Mouse (Mus musculus): ENCODE results near the gene Baz2b. TPM values are rescaled to one million over a fixed set of nuclear protein-coding genes. Genes with fewer than 3 reads are reported as not detected.

Gene Baz2b
- polyA plus RNA-seq, 1 experiment from 2014 or later, result 70.5 TPM

DNA sequence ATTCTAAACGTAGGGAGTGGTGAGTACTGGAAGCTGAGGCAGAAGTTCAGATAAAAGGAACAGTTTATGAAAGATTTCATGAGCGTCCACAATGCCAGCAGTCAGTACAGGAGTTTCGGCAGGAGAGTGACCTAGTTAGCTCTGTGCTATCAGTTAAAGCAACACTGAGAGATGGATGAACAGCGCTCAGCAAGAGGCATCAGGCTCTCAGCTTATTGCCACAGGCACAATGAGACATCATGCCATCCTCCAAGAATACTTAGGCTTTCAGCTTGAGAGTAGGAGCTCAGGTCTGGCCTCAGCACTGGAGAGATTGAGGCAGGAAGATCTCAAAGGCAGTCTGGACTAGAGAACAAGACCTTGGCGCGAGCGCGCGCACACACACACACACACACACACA is 160.3 kb downstream of the Baz2b start:
- no peak overlapping the region for H3K27ac ChIP-seq
- DNase-seq (ENCODE audit: low spot score), result no peak
- WGBS, result 95% methylated on average over 9 of the region's 9 CpGs
- no peaks in the 10 kb centered on the region for H3K9me3 ChIP-seq
- H3K4me1 ChIP-seq (replicated peaks), result peaks cover 10% of the 10 kb centered on the region
- H3K4me3 ChIP-seq, result no peak overlapping the region
- H3K36me3 ChIP-seq, result 0 out of 2 replicates have a peak, but pooled peaks cover 12% of the 10 kb centered on the region
- no peaks in the 10 kb centered on the region for H3K27me3 ChIP-seq (ENCODE audit: insufficient read depth, poor library complexity, severe bottlenecking)

DNA sequence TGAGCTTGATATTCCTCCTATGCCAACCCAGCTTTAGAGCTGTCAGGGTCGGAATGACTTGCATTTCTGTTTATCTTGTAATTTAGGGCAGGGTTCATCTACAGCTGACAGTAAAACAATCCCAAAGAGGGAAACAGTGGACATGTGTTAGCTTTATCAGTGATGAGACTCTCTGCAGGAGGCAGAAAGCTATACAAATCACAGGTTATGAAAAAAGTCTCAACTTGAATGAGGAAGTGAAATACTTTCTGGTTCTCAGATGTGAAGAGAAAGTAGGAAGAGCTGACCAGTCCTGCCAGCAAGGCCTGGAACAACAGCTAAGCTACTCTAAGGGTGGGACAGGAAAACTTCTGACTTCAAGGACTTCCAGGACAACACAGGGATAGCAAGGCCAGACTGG is 163.6 kb downstream of the Baz2b start:
- 78% methylated on average over 1 of the region's 1 CpGs for WGBS
- H3K36me3 ChIP-seq, result 0 out of 2 replicates have a peak, but pooled peaks cover 12% of the 10 kb centered on the region
- H3K27me3 ChIP-seq (ENCODE audit: insufficient read depth, poor library complexity, severe bottlenecking), result no peaks in the 10 kb centered on the region
- H3K4me3 ChIP-seq, result no peak overlapping the region
- no peaks in the 10 kb centered on the region for H3K9me3 ChIP-seq
- peaks cover 5% of the 10 kb centered on the region for H3K4me1 ChIP-seq (replicated peaks)
- no peak for DNase-seq (ENCODE audit: low spot score)
- H3K27ac ChIP-seq, result no peak overlapping the region

DNA sequence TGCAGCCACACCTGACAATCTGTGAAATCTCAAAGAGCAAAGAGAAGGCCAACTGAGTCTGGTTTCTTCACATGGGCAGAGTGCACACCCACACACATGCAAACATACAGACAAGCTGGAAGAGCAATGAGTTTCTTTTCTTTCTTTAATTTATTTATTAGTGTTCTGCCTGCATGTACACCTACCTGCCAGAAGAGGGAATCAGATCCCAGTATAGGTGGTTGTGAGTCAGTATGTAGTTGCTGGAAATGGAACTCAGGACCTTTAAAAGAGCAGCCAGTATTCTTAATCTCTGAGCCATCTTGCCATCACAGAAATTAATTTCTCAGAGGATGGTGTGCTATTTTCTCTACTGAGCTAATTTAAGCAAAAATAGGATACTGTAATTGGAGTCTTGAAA is 164.7 kb downstream of the Baz2b start:
- Histone ChIP-seq H3K27me3 (ENCODE audit: insufficient read depth, poor library complexity, severe bottlenecking) (no peaks in the 10 kb centered on the region), H3K9me3 (no peaks in the 10 kb centered on the region), H3K27ac (no peak overlapping the region), H3K4me1 (replicated peaks) (peaks cover 5% of the 10 kb centered on the region), H3K4me3 (no peak overlapping the region), H3K36me3 (0 out of 2 replicates have a peak, but pooled peaks cover 12% of the 10 kb centered on the region)
- DNase-seq (ENCODE audit: low spot score), result no peak

DNA sequence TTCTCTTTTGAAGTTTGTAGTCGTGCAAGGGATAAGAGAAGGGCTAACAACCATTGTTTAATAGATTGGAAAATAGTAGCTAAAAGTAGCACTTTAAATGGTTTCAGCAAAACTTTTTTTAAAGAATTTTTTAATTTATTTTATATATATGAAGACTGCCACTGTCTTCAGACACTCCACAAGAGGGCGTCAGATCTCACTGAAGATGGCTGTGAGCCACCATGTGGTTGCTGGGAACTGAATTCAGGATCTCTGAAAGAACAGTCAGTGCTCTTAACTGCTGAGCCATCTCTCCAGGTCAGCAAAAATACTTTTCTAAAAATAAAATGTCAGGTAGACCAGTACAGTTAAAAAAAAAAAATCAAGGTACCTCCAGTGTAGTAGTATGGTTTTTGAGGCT is 165.1 kb downstream of the Baz2b start:
- Histone ChIP-seq H3K9me3 (no peaks in the 10 kb centered on the region), H3K4me3 (no peak overlapping the region), H3K27me3 (ENCODE audit: insufficient read depth, poor library complexity, severe bottlenecking) (no peaks in the 10 kb centered on the region), H3K4me1 (replicated peaks) (peaks cover 5% of the 10 kb centered on the region), H3K27ac (no peak overlapping the region), H3K36me3 (0 out of 2 replicates have a peak, but pooled peaks cover 12% of the 10 kb centered on the region)
- WGBS, result 71% methylated on average over 2 of the region's 2 CpGs
- DNase-seq (ENCODE audit: low spot score), result no peak

DNA sequence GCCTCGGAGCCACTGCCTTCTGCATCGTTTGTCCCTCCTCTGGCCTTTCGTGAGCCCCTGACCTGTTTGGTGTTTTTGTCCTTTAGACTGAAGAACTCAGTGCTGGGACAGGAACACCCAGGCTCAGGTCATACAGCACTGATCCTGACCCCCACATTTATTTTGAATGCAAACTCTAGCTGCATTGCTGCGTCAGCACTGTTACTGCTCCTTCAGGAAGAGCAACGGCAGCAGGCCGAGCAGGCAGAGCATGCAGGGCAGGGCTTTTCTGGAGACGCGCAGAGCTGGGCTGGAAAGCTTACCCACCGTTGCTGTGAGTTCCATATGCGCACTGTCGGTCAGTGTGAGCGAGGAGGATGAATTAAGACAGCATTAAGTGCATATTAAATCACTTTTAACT is 166.9 kb downstream of the Baz2b start:
- H3K4me3 ChIP-seq, result no peak overlapping the region
- no peak for DNase-seq (ENCODE audit: low spot score)
- 75% methylated on average over 12 of the region's 12 CpGs for WGBS

DNA sequence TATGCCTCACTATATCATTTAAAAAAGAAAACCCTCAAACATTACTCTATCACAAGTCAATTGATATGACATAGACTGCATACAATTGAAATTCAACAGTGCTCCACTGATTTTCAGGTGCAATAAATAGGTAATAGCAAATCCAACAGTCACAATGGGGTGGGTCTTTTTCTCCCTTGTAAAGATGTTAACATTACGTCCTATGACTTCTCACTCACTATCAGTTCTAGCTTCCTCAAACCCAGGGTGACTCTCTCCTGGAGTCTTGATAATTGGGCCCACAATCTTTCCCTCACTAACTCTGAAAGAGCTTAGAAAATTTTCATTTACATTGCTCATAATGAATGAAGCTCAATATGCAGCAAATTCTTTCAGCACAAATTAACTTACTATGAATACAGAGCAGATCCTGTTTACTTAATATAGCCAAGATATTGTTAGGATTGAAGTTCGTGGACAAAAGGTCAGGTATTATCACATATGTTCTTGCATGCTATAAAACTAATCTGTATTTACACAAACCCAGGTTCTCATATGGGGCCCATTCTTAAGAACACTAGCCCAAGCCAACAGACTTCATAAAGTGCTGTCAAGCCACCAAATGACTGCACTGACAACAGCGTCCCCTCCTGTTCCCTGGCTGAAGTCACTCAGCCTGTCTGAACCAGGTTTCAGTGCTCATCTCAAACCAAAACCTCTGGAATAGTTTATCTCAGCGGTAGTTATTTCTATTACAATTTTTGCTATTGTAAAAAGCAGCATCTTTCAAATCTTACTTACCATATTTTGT is 168.0 kb downstream of the Baz2b start:
- 90% methylated on average over 4 of the region's 4 CpGs for WGBS
- H3K9me3 ChIP-seq, result no peaks in the 10 kb centered on the region

More for the DNA sequence above, 166.9 kb downstream of the Baz2b start:
- Histone ChIP-seq H3K36me3 (0 out of 2 replicates have a peak, but pooled peaks cover 4% of the 10 kb centered on the region), H3K4me1 (replicated peaks) (peaks cover 14% of the 10 kb centered on the region), H3K27ac (no peak overlapping the region; the same call in 1 of the 2 replicates), H3K9me3 (no peaks in the 10 kb centered on the region), H3K27me3 (ENCODE audit: insufficient read depth, poor library complexity, severe bottlenecking) (no peaks in the 10 kb centered on the region)

DNA sequence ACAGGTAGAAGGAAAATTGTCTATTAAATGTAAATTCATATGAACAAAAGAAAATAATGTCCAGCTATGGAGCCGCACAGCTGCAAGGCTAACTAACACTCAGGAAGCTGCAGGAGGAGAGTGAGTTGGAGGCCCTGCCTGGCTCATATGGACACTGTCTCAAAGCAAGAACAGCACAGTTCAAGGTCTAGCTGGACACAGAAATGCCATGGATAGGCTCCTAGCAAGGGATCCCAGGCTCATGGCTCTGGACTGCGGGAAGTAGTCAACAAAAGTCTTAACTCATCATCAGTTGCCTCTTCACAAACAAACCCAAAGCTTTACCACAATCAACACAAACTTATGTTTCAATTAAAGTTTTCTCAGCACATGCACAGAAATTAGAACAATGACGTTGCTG is 169.5 kb downstream of the Baz2b start:
- H3K4me1 ChIP-seq (replicated peaks), result peaks cover 28% of the 10 kb centered on the region

More for the DNA sequence above, 168.0 kb downstream of the Baz2b start:
- Histone ChIP-seq H3K4me3 (no peak overlapping the region), H3K27ac (no peak overlapping the region), H3K4me1 (replicated peaks) (peaks cover 24% of the 10 kb centered on the region), H3K36me3 (0 out of 2 replicates have a peak, but pooled peaks cover 4% of the 10 kb centered on the region), H3K27me3 (ENCODE audit: insufficient read depth, poor library complexity, severe bottlenecking) (no peaks in the 10 kb centered on the region)
- DNase-seq (ENCODE audit: low spot score), result no peak

DNA sequence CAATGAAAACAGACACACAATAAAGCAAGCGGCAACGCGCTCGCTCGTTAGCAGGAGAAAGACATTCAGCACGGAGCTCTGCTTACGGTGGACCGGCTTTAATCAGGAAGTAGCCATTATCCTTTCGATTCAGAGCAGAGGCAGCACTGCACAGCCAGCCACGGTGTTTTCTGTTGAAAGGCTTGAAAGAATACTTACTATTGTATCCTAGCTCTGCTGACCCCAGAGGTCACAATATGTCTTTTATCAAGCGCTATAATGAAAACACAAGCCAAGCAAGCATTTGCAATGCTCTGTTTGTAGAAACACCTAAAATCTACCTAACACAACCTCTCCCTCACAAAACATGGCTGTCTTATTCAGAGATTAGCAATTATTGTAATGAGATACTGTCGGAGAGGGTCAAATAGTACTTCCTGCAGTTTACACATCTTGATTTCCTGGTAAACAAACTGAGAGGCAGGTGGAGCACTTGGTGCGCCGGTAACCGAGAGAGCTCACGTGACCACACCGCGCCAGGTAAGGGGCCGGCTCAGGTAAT is 172.6 kb downstream of the Baz2b start:
- Histone ChIP-seq H3K9me3 (no peaks in the 10 kb centered on the region), H3K36me3 (peaks cover 8% of the 10 kb centered on the region), H3K27ac (peak overlapping the region; percentile 50), H3K27me3 (ENCODE audit: insufficient read depth, poor library complexity, severe bottlenecking) (no peaks in the 10 kb centered on the region), H3K4me3 (peak overlapping the region; percentile 42), H3K4me1 (replicated peaks) (peaks cover 23% of the 10 kb centered on the region)
- peak; percentile 29 for DNase-seq (ENCODE audit: low spot score)
- 6% methylated on average over 19 of the region's 19 CpGs for WGBS

More for the DNA sequence above, 169.5 kb downstream of the Baz2b start:
- no peak for DNase-seq (ENCODE audit: low spot score)
- Histone ChIP-seq H3K4me3 (no peak overlapping the region), H3K27ac (no peak overlapping the region), H3K27me3 (ENCODE audit: insufficient read depth, poor library complexity, severe bottlenecking) (no peaks in the 10 kb centered on the region), H3K9me3 (no peaks in the 10 kb centered on the region), H3K36me3 (0 out of 2 replicates have a peak, but pooled peaks cover 4% of the 10 kb centered on the region)
- WGBS, result 94% methylated on average over 3 of the region's 3 CpGs

DNA sequence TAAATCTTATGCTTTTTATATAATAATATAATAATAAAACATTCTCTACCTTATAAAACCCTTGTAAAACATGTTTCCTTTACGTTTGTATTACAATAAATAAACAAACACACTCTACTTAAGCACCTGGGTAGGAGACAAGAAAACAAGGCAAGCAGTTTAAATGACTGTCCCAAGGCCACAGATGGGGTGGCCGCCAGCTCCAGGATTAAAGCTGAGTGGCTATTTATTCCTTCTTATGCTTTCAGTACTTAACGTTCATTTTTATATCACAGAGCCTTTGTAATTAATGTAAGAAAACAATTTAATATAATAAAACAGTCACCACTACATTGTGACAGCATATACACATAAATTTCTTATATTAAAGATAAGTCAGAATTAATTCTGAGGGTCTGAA is 173.3 kb downstream of the Baz2b start:
- H3K4me1 ChIP-seq (replicated peaks), result peaks cover 23% of the 10 kb centered on the region
- H3K27me3 ChIP-seq (ENCODE audit: insufficient read depth, poor library complexity, severe bottlenecking), result no peaks in the 10 kb centered on the region
- H3K4me3 ChIP-seq, result no peak overlapping the region
- DNase-seq (ENCODE audit: low spot score), result no peak
- peaks cover 8% of the 10 kb centered on the region for H3K36me3 ChIP-seq
- no peaks in the 10 kb centered on the region for H3K9me3 ChIP-seq
- WGBS, result 69% methylated on average over 3 of the region's 3 CpGs
- no peak overlapping the region for H3K27ac ChIP-seq

DNA sequence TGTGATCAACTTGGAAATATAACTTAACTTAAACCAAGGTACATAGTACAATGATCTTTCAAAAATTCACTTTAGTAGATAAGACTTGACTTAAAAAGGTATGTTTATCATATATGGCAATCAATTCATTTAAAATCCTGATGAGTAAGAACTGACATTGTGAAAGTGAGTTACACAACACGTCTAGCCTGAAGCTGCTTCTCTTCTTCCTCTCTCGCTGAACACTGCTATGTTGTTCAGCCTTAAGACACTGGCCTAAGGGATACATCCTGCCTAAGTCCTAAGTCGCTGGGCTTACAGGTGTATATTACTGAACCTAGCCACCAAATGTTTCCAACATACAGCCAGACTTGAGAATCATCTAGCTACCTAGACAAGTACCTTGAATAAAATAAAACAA is 178.6 kb downstream of the Baz2b start:
- H3K9me3 ChIP-seq, result no peaks in the 10 kb centered on the region
- 0 out of 2 replicates have a peak, but pooled peaks cover 5% of the 10 kb centered on the region for H3K4me1 ChIP-seq (replicated peaks)
- no peak overlapping the region for H3K4me3 ChIP-seq
- no peak overlapping the region for H3K27ac ChIP-seq
- H3K36me3 ChIP-seq, result peaks cover 25% of the 10 kb centered on the region
- 92% methylated on average over 3 of the region's 3 CpGs for WGBS
- DNase-seq (ENCODE audit: low spot score), result no peak
- H3K27me3 ChIP-seq (ENCODE audit: insufficient read depth, poor library complexity, severe bottlenecking), result no peaks in the 10 kb centered on the region

DNA sequence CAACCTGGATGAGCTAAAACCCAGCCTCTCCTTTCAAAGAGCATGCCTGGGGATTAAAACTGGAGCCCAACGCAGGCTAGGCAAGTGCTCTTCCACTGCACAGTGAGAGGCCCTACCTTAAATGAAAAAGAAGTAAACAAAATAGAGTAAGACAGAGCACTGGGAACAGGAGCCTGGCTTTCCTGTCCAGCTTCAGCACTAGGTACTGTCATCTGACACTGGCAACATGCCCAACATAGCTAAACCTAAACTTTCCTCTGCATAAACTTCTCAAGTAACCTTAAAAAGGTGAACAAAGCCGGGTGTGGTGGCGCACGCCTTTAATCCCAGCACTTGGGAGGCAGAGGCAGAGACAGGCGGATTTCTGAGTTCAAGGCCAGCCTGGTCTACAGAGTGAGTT is 180.6 kb downstream of the Baz2b start:
- no peaks in the 10 kb centered on the region for H3K27me3 ChIP-seq (ENCODE audit: insufficient read depth, poor library complexity, severe bottlenecking)
- peaks cover 28% of the 10 kb centered on the region for H3K36me3 ChIP-seq
- no peak overlapping the region for H3K27ac ChIP-seq
- DNase-seq (ENCODE audit: low spot score), result no peak
- H3K9me3 ChIP-seq, result no peaks in the 10 kb centered on the region
- H3K4me3 ChIP-seq, result no peak overlapping the region
- H3K4me1 ChIP-seq (replicated peaks), result 0 out of 2 replicates have a peak, but pooled peaks cover 5% of the 10 kb centered on the region
- 95% methylated on average over 5 of the region's 5 CpGs for WGBS

DNA sequence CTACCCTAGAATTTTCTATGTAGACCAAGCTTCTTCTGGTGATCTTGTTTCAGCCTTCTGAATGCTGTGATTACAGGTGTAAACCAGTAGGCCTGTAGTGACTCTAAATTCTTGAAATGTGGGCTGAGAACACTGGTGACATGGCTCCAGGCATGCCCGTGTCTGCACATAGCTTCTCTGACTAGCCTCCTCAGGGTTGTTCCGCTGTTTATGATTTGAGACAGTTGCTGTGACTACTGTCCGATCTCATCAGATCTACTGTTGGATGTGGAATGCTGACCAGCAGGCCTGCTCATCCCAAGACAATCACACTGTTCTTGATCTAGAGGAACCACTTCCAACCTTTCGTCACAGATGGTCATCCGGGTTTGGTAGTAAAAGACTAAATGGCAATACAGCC is 182.5 kb downstream of the Baz2b start:
- Histone ChIP-seq H3K36me3 (peaks cover 22% of the 10 kb centered on the region), H3K4me3 (no peak overlapping the region), H3K27ac (no peak overlapping the region), H3K9me3 (no peaks in the 10 kb centered on the region), H3K4me1 (replicated peaks) (0 out of 2 replicates have a peak, but pooled peaks cover 5% of the 10 kb centered on the region), H3K27me3 (ENCODE audit: insufficient read depth, poor library complexity, severe bottlenecking) (no peaks in the 10 kb centered on the region)
- WGBS, result 93% methylated on average over 5 of the region's 5 CpGs
- DNase-seq (ENCODE audit: low spot score), result no peak

DNA sequence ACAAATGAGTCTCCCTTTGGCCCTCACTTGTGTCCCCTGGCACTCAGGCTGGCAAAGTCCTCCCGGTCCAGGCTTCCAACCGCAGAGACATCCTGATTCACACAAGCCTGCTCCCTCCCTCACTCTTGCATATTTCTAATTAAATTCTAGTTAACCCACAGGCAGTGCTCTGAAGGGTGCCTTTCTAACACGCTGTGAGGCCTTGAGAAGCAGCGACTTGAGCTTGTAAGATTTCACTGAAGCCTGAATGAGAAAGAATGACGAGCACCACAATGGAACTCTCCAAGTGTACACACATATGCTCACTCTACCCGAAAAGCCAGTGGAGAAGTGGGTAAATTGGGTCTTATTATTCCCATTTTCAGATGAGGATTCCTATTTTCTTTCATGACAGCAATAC is 183.1 kb downstream of the Baz2b start:
- peaks cover 22% of the 10 kb centered on the region for H3K36me3 ChIP-seq
- H3K4me3 ChIP-seq, result no peak overlapping the region
- 0 out of 2 replicates have a peak, but pooled peaks cover 5% of the 10 kb centered on the region for H3K4me1 ChIP-seq (replicated peaks)
- DNase-seq (ENCODE audit: low spot score), result no peak
- no peaks in the 10 kb centered on the region for H3K27me3 ChIP-seq (ENCODE audit: insufficient read depth, poor library complexity, severe bottlenecking)
- H3K9me3 ChIP-seq, result no peaks in the 10 kb centered on the region
- 51% methylated on average over 6 of the region's 6 CpGs for WGBS
- H3K27ac ChIP-seq, result no peak overlapping the region

Measured in hindbrain, embryonic 10.5 days (tissue).